In genomic region chr19:46454126-46454880, GRCm38 (mm10) we compare ENCODE assay signal across 8 mouse cellular contexts. TPM values are rescaled to one million over a fixed set of nuclear protein-coding genes. Genes with fewer than 3 reads are reported as not detected.
DNase-seq lines count a peak whose midpoint lies in the region; ATAC-seq lines count a peak whose summit lies in the region.

No protein-coding gene starts in this region.

- ATAC-seq in CD4-positive, CD25-positive, alpha-beta regulatory T cell, adult 4 months, result no peak
- ATAC-seq in liver, embryonic 15.5 days (ENCODE audit: insufficient read depth), result peak; percentile 40
- peak; percentile 49 for ATAC-seq in stomach, embryonic 16.5 days (ENCODE audit: insufficient read depth, low FRiP score)
- ATAC-seq in granulocyte monocyte progenitor cell, adult 5-6 weeks (replicated peaks; ENCODE audit: poor library complexity, severe bottlenecking), result no peak

- H3K36me3 ChIP-seq in liver, embryonic 15.5 days (replicated peaks), result peaks cover 12% of the 10 kb centered on the region; the same call in 1 of the 2 replicates
- no peaks in the 10 kb centered on the region for H3K36me3 ChIP-seq in stomach, embryonic 16.5 days (ENCODE audit: control insufficient read depth, insufficient read depth, low read length)

- no peaks in the 10 kb centered on the region for H3K9me3 ChIP-seq in liver, embryonic 15.5 days (replicated peaks)
- no peaks in the 10 kb centered on the region for H3K9me3 ChIP-seq in stomach, embryonic 16.5 days (replicated peaks; ENCODE audit: control insufficient read depth, low read length)

- peak overlapping the region; percentile 16; the same call in 1 of the 2 replicates for H3K9ac ChIP-seq in liver, embryonic 15.5 days
- peak overlapping the region; percentile 67 for H3K9ac ChIP-seq in stomach, embryonic 16.5 days (ENCODE audit: low read length)

- H3K27me3 ChIP-seq in liver, embryonic 15.5 days, result no peaks in the 10 kb centered on the region
- H3K27me3 ChIP-seq in stomach, embryonic 16.5 days (ENCODE audit: control insufficient read depth, insufficient read depth, low read length), result no peaks in the 10 kb centered on the region

- peak; percentile 49 for DNase-seq in CD4-positive, CD25-positive, alpha-beta regulatory T cell, adult 2 months (ENCODE audit: low read depth, low spot score)
- peak; percentile 47 to 49 for DNase-seq in spleen, postnatal 36 days (ENCODE audit: low spot score in 2 of 2)
- DNase-seq in spleen, adult 18-20 months, result no peak
- no peak for DNase-seq in adrenal gland, adult 2 months

- H3K4me3 ChIP-seq in liver, embryonic 15.5 days (replicated peaks), result no peak overlapping the region; the same call in 1 of the 2 replicates
- H3K4me3 ChIP-seq in stomach, embryonic 16.5 days (replicated peaks; ENCODE audit: low read length), result peak overlapping the region; percentile 15; the same call in 1 of the 2 replicates

- H3K4me2 ChIP-seq in liver, embryonic 15.5 days, result peak overlapping the region; percentile 57
- peak overlapping the region; percentile 37; the same call in 1 of the 2 replicates for H3K4me2 ChIP-seq in stomach, embryonic 16.5 days (ENCODE audit: low read depth, low read length)

- H3K27ac ChIP-seq in liver, embryonic 15.5 days (replicated peaks), result peak overlapping the region; percentile 90
- peak overlapping the region; percentile 97 for H3K27ac ChIP-seq in stomach, embryonic 16.5 days (ENCODE audit: low read length)

- H3K4me1 ChIP-seq in liver, embryonic 15.5 days (replicated peaks), result peaks cover 74% of the 10 kb centered on the region
- peaks cover 47% of the 10 kb centered on the region for H3K4me1 ChIP-seq in stomach, embryonic 16.5 days (ENCODE audit: control insufficient read depth, insufficient read depth, low read length)

- 25% methylated on average over 20 of the region's 20 CpGs for WGBS in liver, embryonic 15.5 days (ENCODE audit: insufficient replicate concordance)
- WGBS in stomach, embryonic 16.5 days, result 33% methylated on average over 20 of the region's 20 CpGs

RNA-seq across cellular contexts. Expression of gene Trim8, which starts 47.2 kb away (rescaled TPM):
- 10 to 100 TPM; 16.3 to 21.5 TPM for polyA plus RNA-seq in CD4-positive, CD25-positive, alpha-beta regulatory T cell, adult 4 months (2017; shearing (Covaris generic))
- 8.8 and 10.9 TPM in 2 replicates for polyA plus RNA-seq in liver, embryonic 15.5 days (2015; fragmentation: Nextera tagmentation; extraction: Ambion mirVana)
- polyA plus RNA-seq in stomach, embryonic 16.5 days (2015; fragmentation: Nextera tagmentation; extraction: Ambion mirVana), result 11.8 and 16.2 TPM in 2 replicates
- 10.9 and 13.9 TPM in 2 replicates for total RNA-seq in granulocyte monocyte progenitor cell, adult 5-6 weeks (2014; fragmentation: Nextera tagmentation)
- 12.2 and 13.6 TPM in 2 replicates for total RNA-seq in granulocyte monocyte progenitor cell, adult 5-6 weeks (2017)
- 10 to 100 TPM; 38.0 to 66.4 TPM for total RNA-seq in adrenal gland, adult 2 months (2021)
- polyA plus RNA-seq in adrenal gland, adult 2 months (2012; rRNA removed), result 66.1 and 78.8 TPM in 2 replicates

RNA-seq across cellular contexts. Expression of gene Sufu, which starts 57.6 kb away (rescaled TPM):
- 10 to 100 TPM; 10.2 to 11.6 TPM for polyA plus RNA-seq in CD4-positive, CD25-positive, alpha-beta regulatory T cell, adult 4 months (2017; shearing (Covaris generic))
- 5.4 and 5.8 TPM in 2 replicates for polyA plus RNA-seq in liver, embryonic 15.5 days (2015; fragmentation: Nextera tagmentation; extraction: Ambion mirVana)
- 26.4 and 27.4 TPM in 2 replicates for polyA plus RNA-seq in stomach, embryonic 16.5 days (2015; fragmentation: Nextera tagmentation; extraction: Ambion mirVana)
- total RNA-seq in granulocyte monocyte progenitor cell, adult 5-6 weeks (2014; fragmentation: Nextera tagmentation), result 20.9 and 22.8 TPM in 2 replicates
- total RNA-seq in granulocyte monocyte progenitor cell, adult 5-6 weeks (2017), result 7.2 and 9.0 TPM in 2 replicates
- total RNA-seq in adrenal gland, adult 2 months (2021), result 10 to 100 TPM; 17.4 to 24.6 TPM
- polyA plus RNA-seq in adrenal gland, adult 2 months (2012; rRNA removed), result 24.5 and 27.7 TPM in 2 replicates

RNA-seq across cellular contexts. Expression of gene Actr1a, which starts 58.8 kb away (rescaled TPM):
- polyA plus RNA-seq in CD4-positive, CD25-positive, alpha-beta regulatory T cell, adult 4 months (2017; shearing (Covaris generic)), result 100 to 1,000 TPM in 1 of 2 experiments, 10 to 100 TPM in 1; 92.4 to 111 TPM
- 49.4 and 53.3 TPM in 2 replicates for polyA plus RNA-seq in liver, embryonic 15.5 days (2015; fragmentation: Nextera tagmentation; extraction: Ambion mirVana)
- polyA plus RNA-seq in stomach, embryonic 16.5 days (2015; fragmentation: Nextera tagmentation; extraction: Ambion mirVana), result 135 and 146 TPM in 2 replicates
- 86.7 and 93.2 TPM in 2 replicates for total RNA-seq in granulocyte monocyte progenitor cell, adult 5-6 weeks (2014; fragmentation: Nextera tagmentation)
- 75.8 and 79.7 TPM in 2 replicates for total RNA-seq in granulocyte monocyte progenitor cell, adult 5-6 weeks (2017)
- total RNA-seq in adrenal gland, adult 2 months (2021), result 100 to 1,000 TPM; 108 to 115 TPM
- polyA plus RNA-seq in adrenal gland, adult 2 months (2012; rRNA removed), result 85.2 and 87.2 TPM in 2 replicates

Comparison
In these comparisons a context has a peak if more than half of its experiments do, and no peak if none do; other contexts are left out.
1. DNase-seq: peak in CD4-positive, CD25-positive, alpha-beta regulatory T cell, adult 2 months (single experiment) and spleen, postnatal 36 days (2 of 2); none in spleen, adult 18-20 months (0 of 2) and adrenal gland, adult 2 months (single experiment).
2. ATAC-seq: peak in liver, embryonic 15.5 days (single experiment) and stomach, embryonic 16.5 days (single experiment); none in CD4-positive, CD25-positive, alpha-beta regulatory T cell, adult 4 months (single experiment) and granulocyte monocyte progenitor cell, adult 5-6 weeks (single experiment).